Mouse (Mus musculus) hindlimb bud, embryonic 11.5 days (tissue): ENCODE measurements around the gene Plekha7.

Experiments
- DNase-seq: peaks from one replicate; pipeline ENCODE4 v3.0.0-alpha.2; 2012; ENCODE audit warnings: low read depth, low spot score; ENCODE audit errors: extremely low spot score

The Plekha7 gene

DNA sequence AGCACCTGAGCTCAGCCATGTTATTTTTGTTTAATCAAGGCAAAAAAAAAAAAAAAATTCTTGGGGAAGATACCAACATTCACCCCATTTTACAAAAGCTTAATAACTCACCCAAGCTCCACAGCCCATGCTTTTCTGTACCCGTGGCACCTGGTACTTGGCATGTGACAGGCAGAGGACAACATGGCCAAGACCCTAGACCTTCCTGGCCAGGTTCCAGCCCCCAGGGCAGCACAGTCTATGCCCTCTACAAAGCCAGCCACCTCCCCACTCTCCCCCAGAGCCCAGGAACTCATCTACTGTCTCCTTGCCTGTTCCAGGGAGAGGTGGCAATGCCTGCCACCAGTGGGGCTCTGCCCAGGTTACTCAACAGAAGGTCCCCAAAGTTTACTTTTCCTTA, 17.6 kb downstream of the Plekha7 start:
- DNase-seq: no peak

GRCm38 (mm10) chr7:116288996-116289395, 19.2 kb downstream of the Plekha7 start:
- no peak for DNase-seq

DNA sequence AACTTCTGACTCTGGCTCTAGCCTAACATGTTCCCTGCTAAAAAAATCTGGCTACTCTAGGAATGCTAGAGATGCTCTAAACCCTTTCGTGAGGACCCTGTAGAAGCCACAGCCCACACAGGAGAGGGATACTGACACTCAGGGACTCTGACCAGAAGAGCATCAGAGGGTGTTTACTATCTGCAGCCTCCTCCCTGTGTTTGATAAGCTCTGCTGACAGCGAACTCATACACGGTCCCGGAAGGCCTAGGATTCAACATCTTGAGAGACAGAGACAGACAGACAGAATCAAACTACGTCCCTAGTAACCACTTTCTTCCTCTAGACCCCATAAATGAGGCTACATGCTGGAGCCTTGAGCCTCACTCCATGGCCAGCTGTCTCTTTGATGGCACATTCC, 20.2 kb downstream of the Plekha7 start:
- DNase-seq: no peak

DNA sequence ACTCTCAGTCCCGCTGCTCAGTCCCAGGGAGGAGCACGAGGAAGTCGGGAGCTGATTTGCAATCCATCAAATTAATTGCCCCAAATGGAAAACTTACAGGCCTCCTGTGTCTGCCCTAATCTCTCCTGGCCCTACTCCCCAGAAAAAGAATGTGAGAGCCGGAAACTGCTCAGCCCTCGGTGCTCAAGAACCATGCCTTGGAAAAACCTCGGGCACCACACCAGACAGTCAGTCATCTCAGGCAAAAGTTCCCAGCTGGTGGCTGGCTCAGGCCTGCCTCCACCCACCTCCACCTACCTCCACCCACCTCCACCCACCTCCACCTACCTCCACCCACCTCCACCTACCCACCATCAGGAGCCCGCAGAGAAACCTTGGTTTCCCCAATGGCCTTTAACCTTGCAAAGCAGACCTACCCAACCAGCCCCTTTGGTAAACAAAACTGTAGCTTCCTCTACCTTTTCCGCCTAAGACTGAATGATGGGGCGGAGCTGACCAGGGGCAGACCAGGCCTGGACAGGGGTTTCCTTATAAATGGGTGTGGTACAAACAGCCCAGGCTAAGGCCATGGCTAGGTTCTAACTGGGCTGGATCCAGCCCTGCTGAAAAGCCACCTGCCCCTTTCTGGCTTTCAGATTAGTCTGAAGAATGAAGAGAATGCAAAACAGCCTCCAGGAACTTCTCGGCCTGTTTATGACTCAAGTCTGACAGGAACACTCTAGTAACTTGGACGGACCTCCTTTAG, 21.4 kb downstream of the Plekha7 start:
- DNase-seq: no peak

DNA sequence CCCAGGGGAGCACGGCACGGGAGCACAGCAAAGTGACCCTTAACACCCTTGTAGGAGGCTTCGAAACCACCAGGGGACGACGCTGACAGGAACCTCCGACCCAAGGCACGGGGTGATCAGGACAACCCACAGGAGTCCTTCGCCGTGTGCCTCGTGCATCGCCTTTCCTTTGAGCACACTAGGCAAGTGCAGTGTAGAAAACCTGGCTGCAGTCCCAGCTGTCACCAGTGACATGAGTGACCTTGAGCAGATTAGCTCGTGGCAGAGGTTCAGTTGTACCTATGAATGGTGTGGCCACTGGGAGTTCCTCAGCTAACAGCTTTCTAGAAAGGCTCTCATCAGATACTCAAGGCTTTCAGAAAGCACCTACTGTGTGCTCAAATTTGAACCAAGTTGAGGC, 22.0 kb downstream of the Plekha7 start:
- no peak for DNase-seq

DNA sequence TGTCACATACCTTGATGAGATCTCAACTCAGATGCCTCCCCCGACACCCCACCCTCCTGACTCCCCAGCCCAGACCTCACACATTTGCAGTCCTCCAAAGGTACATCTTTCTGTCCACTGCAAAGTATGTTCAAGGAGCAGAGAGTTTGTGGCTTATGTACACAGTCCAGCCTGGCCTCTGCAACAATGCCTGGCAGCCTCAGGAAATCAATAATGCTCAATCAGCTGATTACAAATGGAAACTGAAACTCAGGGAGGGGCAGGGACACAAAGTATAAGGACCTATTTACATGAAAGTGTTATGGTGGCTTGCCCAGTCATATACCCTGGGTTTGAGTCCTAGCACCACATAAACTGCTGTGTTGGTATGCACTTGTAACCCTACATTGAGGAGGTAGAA, 23.0 kb downstream of the Plekha7 start:
- DNase-seq: no peak

GRCm38 (mm10) chr7:116282755-116283154, 25.4 kb downstream of the Plekha7 start:
- no peak for DNase-seq

- no peak for DNase-seq
Observed at GRCm38 (mm10) chr7:116280126-116280525, 28.1 kb downstream of the Plekha7 start.

- no peak for DNase-seq
Observed at GRCm38 (mm10) chr7:116278280-116278679, 29.9 kb downstream of the Plekha7 start.

GRCm38 (mm10) chr7:116276315-116276714, 31.9 kb downstream of the Plekha7 start:
- DNase-seq: no peak

DNA sequence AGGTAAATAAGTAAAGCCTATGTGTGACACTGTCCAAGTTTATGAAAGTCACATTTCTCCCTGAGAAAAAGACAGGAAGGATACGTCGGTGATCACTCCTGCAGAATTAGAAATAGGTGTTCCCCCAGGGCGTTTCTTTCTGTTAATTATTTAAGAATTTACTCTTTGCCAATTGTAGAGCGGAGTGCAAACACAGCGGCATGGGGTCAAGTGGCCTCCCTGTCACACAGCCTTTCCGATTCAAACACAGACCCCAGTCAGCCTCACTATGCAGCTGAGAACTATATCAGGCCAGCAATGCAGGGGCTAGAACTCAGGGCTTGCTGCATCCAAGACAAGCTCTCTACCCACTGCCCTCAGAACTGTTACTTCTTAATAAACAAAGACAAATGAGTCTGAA, 35.1 kb downstream of the Plekha7 start:
- no peak for DNase-seq

- no peak for DNase-seq
Observed at GRCm38 (mm10) chr7:116269501-116269995, 38.6 kb downstream of the Plekha7 start.

DNA sequence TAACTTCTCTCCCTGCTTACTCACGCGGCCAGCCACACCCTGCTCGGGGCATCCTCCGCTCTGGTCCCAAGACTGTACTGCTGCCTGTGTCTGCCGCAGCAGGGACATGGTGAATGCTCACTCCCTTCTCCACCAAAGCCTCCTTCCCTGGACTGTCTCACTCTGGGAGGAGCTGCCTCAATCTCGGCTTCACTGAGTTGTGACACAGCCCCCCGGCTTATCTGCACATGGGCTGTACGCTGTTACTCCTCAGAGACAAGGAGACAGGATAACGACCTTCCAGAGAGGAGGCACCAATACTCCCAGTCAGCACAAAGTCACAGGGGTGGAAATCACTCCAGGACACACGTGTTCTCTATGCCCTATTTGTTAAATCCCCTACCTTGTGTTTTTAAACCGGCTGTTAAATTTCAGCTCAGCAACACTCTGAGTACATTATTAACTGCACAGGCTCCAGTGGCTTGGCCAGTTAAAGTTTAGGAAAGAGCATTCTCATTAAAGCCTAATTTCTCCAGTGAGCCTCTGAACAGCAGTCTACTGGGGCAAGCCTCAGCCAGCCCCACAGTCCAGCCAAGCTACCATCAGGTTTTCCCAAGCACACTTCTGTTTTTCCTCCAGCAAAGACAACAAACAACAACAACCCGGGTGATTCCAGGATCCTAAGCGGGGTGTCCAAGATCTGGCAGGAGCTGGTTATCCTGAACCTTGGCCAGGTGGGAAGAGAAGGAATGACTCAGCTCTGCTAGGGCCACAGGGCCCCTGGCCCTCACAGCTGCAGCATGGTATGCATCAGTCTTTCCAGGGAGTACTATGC, 39.9 kb downstream of the Plekha7 start:
- DNase-seq: no peak

DNA sequence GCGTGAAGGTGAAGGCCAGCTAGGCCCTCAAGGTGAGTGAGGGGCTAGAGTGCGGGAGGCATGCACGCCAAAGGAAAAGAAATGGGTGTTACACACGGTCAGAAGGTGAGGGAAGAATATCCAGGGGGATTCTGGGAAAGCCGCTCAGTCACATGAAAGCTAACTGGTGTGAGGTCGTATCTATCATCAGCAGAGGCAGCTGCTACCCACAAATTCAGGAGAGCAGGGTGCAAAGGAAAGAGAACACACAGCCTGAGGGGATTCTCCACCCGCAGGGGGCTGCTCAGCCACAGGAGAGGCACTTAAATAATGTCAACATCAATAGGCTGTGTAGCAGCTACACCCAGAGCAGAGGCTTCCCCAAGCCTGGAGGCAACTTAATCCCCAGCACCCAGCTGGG, 44.9 kb downstream of the Plekha7 start:
- DNase-seq: no peak

GRCm38 (mm10) chr7:116262508-116262907, 45.7 kb downstream of the Plekha7 start:
- DNase-seq: no peak

DNA sequence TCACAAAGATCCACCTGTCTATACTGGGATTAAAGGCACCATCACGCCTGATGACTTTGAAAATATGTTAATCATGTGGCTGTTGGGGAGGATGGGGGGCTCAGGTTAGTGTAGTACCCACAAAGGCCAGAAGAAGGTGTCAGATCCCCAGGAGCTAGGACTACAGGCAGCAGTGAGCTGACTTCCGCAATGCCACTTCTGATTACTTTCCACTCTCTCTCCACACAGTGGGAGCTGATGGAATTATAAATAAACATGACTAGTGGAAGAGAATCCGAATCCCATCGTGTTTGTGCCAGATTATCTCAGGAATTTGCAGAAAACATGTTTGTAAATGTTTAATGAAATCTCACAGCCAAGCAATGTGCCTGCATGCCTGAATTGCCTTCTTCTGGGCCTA, 46.1 kb downstream of the Plekha7 start:
- DNase-seq: no peak

DNA sequence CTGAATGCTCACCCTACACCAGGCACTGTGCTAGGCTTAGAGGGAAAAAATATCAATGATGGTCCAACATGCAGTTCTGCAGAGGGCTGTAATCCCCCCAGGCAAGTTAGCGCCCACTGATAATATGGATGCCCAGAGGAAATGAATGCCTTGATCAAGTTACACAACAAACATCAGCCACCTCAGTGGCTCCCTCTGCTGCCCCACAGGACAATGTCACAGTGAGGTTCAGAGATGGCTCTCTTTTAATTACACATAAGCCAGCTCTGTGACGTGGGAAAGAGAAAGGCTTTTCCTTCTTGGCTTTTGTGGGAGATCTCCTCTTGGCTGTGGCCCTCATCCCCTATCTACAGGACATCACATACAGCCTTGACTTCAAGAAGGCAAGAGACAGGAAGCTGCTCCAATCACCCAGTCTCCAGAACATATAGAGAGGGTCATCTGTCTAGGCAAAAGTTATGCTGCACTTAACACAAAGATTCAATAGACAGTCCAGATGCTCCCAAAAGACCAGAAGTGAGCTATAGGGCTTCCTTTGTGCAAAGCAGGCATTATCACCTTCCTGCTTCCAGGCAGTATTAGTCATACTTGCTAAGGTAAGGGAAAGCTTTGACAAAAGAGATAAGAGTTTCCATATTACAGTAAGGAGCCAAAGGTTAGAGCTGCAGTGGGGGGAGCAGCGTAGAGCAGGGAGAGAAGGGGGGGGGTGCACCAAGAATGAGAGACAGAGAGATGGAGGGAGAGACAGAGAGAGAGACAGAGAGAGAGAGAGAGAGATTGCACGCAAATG, 47.2 kb downstream of the Plekha7 start:
- DNase-seq: no peak

GRCm38 (mm10) chr7:116258464-116259185, 49.6 kb downstream of the Plekha7 start:
- no peak for DNase-seq

GRCm38 (mm10) chr7:116257953-116258352, 50.2 kb downstream of the Plekha7 start:
- DNase-seq: no peak

DNA sequence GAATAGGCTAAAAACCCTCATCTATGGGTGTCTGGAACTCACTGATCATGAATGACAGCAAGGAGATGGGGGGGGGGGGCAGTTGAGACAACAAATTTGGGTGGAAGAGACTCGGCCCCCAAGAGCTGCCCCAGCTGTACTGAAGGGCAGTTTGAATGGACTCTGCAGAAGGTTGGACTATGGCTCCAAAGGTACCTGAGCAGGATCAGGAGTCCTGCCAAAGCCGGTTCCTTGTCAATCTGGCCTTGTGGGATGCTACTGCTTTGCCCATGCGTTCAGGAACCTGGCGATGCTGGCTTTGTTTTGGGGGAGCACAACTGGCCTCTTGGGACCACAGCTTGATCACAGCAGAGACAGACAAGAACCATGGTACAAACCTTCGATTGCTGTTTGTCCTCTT, 52.5 kb downstream of the Plekha7 start:
- DNase-seq: no peak

DNA sequence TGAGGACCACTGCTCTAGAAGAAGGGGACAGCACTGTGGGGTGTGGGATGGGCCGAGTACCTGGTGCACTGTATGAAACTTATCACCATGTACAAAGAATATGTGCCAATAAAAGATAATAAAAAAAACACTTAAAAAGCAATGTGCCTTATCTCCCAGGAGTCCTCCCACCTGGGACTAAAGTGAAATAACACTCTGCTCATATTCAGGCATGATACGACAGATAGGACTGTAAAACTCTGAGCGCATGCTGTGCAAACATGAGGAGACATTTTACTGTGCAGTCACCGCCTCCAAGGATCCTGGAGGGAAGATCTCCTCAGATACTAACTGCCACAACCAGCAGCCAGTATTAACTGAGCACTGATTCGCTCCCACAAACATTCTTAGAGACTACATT, 53.5 kb downstream of the Plekha7 start:
- DNase-seq: no peak
